Comparison of ENCODE assay signal across 14 mouse cellular contexts in genomic region chr17:66720992-66721351, GRCm38 (mm10).
A peak's percentile ranks its signal among the peaks of the same experiment; 100 is the strongest.
DNase-seq lines count a peak whose midpoint lies in the region; ATAC-seq and TF ChIP-seq lines count a peak whose summit lies in the region.
"Had no signal": no experiment of that assay in that cellular context is flagged by ENCODE, and none has a peak within 500 bp of the region (broad histone marks: within the 10 kb centered on the region; RNA-seq: fewer than 3 reads in every experiment).

No protein-coding gene starts in this region.

- 0 out of 2 replicates have a peak, but pooled peaks have one; percentile 21 for ATAC-seq in forebrain, embryonic 11.5 days (replicated peaks; ENCODE audit: low FRiP score)
- ATAC-seq in forebrain, embryonic 15.5 days (replicated peaks): no peak
- peak; percentile 87 for ATAC-seq in midbrain, embryonic 12.5 days (ENCODE audit: low FRiP score, low read depth)
- ATAC-seq in midbrain, postnatal 0 days (ENCODE audit: low FRiP score): no peak
- ATAC-seq: intestine, embryonic 15.5 days had no signal

- H3K36me3 ChIP-seq in forebrain, embryonic 11.5 days (ENCODE audit: control insufficient read depth, insufficient read depth, low read length): no peaks in the 10 kb centered on the region
- H3K36me3 ChIP-seq in forebrain, embryonic 15.5 days: no peaks in the 10 kb centered on the region
- H3K36me3 ChIP-seq in midbrain, embryonic 12.5 days: no peaks in the 10 kb centered on the region
- H3K36me3 ChIP-seq in midbrain, postnatal 0 days (ENCODE audit: insufficient read depth, low read length): no peaks in the 10 kb centered on the region
- H3K36me3 ChIP-seq: intestine, embryonic 15.5 days; liver, embryonic 15.5 days had no signal

- 57% methylated on average over 9 of the region's 9 CpGs for WGBS in forebrain, embryonic 11.5 days
- WGBS in forebrain, embryonic 15.5 days: 53% methylated on average over 9 of the region's 9 CpGs
- WGBS in midbrain, embryonic 12.5 days: 35% methylated on average over 9 of the region's 9 CpGs
- 32% methylated on average over 9 of the region's 9 CpGs for WGBS in midbrain, postnatal 0 days

- no peak for TF ChIP-seq CTCF in midbrain, postnatal 0 days (IDR thresholded peaks at IDR 0.05)

- H3K9ac ChIP-seq in forebrain, embryonic 11.5 days (ENCODE audit: low read length): no peak overlapping the region
- no peak overlapping the region for H3K9ac ChIP-seq in forebrain, embryonic 15.5 days (replicated peaks)
- H3K9ac ChIP-seq in midbrain, embryonic 12.5 days (replicated peaks): no peak overlapping the region
- H3K9ac ChIP-seq in midbrain, postnatal 0 days (replicated peaks; ENCODE audit: low read length, poor library complexity, severe bottlenecking): no peak overlapping the region
- H3K9ac ChIP-seq: intestine, embryonic 15.5 days; liver, embryonic 15.5 days had no signal

- H3K4me3 ChIP-seq in forebrain, embryonic 11.5 days (ENCODE audit: low read depth, low read length): no peak overlapping the region
- H3K4me3 ChIP-seq in forebrain, embryonic 15.5 days: no peak overlapping the region
- no peak overlapping the region for H3K4me3 ChIP-seq in midbrain, embryonic 12.5 days
- no peak overlapping the region for H3K4me3 ChIP-seq in midbrain, postnatal 0 days (ENCODE audit: low read depth, low read length)
- H3K4me3 ChIP-seq: erythroblast, embryonic 14.5 days; intestine, embryonic 15.5 days; liver, embryonic 15.5 days had no signal

- no peaks in the 10 kb centered on the region for H3K9me3 ChIP-seq in forebrain, embryonic 11.5 days (ENCODE audit: control insufficient read depth, low read length)
- H3K9me3 ChIP-seq in forebrain, embryonic 15.5 days: no peaks in the 10 kb centered on the region
- H3K9me3 ChIP-seq in midbrain, embryonic 12.5 days: 0 out of 2 replicates have a peak, but pooled peaks cover 3% of the 10 kb centered on the region
- H3K9me3 ChIP-seq in midbrain, postnatal 0 days (ENCODE audit: low read length): no peaks in the 10 kb centered on the region
- H3K9me3 ChIP-seq: intestine, embryonic 15.5 days; liver, embryonic 15.5 days had no signal

- H3K4me1 ChIP-seq in forebrain, embryonic 11.5 days (replicated peaks; ENCODE audit: control insufficient read depth, insufficient read depth, low read length): no peaks in the 10 kb centered on the region
- H3K4me1 ChIP-seq in forebrain, embryonic 15.5 days: peaks cover 5% of the 10 kb centered on the region
- peaks cover 12% of the 10 kb centered on the region for H3K4me1 ChIP-seq in midbrain, embryonic 12.5 days
- H3K4me1 ChIP-seq in midbrain, postnatal 0 days (ENCODE audit: insufficient read depth, low read length): no peaks in the 10 kb centered on the region
- H3K4me1 ChIP-seq: liver, embryonic 15.5 days had no signal

- DNase-seq in forebrain, embryonic 11.5 days (ENCODE audit: low spot score): no peak
- DNase-seq in midbrain, postnatal 0 days (ENCODE audit: low spot score): no peak
- peak; percentile 31 for DNase-seq in kidney, postnatal 10 days
- DNase-seq in retina, embryonic 14.5 days (ENCODE audit: low spot score): peak; percentile 44
- DNase-seq in testis, postnatal 14 days (ENCODE audit: low spot score): no peak
- DNase-seq in urinary bladder, postnatal 10 days (ENCODE audit: low spot score): no peak
- DNase-seq: adrenal gland, postnatal 36 days; gastrocnemius, postnatal 10 days; left cerebral cortex, postnatal 4 days had no signal

- H3K4me2 ChIP-seq in forebrain, embryonic 11.5 days (ENCODE audit: low read depth, low read length, severe bottlenecking): no peak overlapping the region
- no peak overlapping the region for H3K4me2 ChIP-seq in forebrain, embryonic 15.5 days (replicated peaks)
- H3K4me2 ChIP-seq in midbrain, embryonic 12.5 days (replicated peaks): peak overlapping the region; percentile 18; the same call in 1 of the 2 replicates
- no peak overlapping the region for H3K4me2 ChIP-seq in midbrain, postnatal 0 days (ENCODE audit: low read depth, low read length, poor library complexity, severe bottlenecking)
- H3K4me2 ChIP-seq: intestine, embryonic 15.5 days; liver, embryonic 15.5 days had no signal

- H3K27me3 ChIP-seq in forebrain, embryonic 11.5 days (ENCODE audit: control insufficient read depth, insufficient read depth, low read length): no peaks in the 10 kb centered on the region
- H3K27me3 ChIP-seq in forebrain, embryonic 15.5 days: no peaks in the 10 kb centered on the region
- H3K27me3 ChIP-seq in midbrain, embryonic 12.5 days: no peaks in the 10 kb centered on the region
- H3K27me3 ChIP-seq in midbrain, postnatal 0 days (ENCODE audit: insufficient read depth, low read length): no peaks in the 10 kb centered on the region
- H3K27me3 ChIP-seq: intestine, embryonic 15.5 days; liver, embryonic 15.5 days had no signal

- no peak overlapping the region for H3K27ac ChIP-seq in forebrain, embryonic 11.5 days (ENCODE audit: low read depth, low read length)
- no peak overlapping the region for H3K27ac ChIP-seq in forebrain, embryonic 15.5 days (replicated peaks)
- H3K27ac ChIP-seq in midbrain, embryonic 12.5 days (replicated peaks): peak overlapping the region; percentile 65
- H3K27ac ChIP-seq in midbrain, postnatal 0 days (ENCODE audit: low read depth, low read length): no peak overlapping the region
- H3K27ac ChIP-seq: intestine, embryonic 15.5 days; liver, embryonic 15.5 days had no signal

Comparison
In these comparisons a context has a peak if more than half of its experiments do, and no peak if none do; other contexts are left out.
1. ATAC-seq: peak in forebrain, embryonic 11.5 days (single experiment) and midbrain, embryonic 12.5 days (single experiment); none in forebrain, embryonic 15.5 days (single experiment) and midbrain, postnatal 0 days (single experiment).
2. DNase-seq: peak in kidney, postnatal 10 days (single experiment) and retina, embryonic 14.5 days (single experiment); none in forebrain, embryonic 11.5 days (single experiment), midbrain, postnatal 0 days (single experiment), testis, postnatal 14 days (single experiment) and urinary bladder, postnatal 10 days (single experiment).